Mouse (Mus musculus): ENCODE data around the gene Gm4307.
"Not testable (repeated sequence)": the region's sequence is repeated elsewhere in the genome, so short reads cannot be mapped to it uniquely, and the experiment has no call there.

Gene Gm4307

DNA sequence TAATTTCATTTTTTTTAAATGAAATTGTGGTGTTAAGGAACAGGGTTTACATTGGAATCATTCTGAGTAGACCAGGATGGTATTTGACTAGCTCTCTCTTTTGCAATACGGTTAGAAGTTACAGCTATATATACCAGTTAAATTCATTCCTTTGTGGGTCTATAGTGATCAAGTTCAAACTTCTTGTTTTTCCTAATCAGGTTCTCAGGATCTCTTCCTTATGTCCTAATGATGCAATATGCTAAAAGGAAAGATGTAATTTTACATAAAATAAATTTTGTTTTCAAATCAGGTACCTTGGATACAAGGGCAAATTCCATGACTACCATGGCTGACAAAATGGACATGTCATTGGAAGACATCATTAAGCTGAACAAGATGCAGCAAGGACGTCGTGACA is at the start of gene Gm4307:
Gm4307 (plus strand) TSS at position 301 of the 400 bp plus-strand sequence.
- not testable (repeated sequence) for DNase-seq

DNA sequence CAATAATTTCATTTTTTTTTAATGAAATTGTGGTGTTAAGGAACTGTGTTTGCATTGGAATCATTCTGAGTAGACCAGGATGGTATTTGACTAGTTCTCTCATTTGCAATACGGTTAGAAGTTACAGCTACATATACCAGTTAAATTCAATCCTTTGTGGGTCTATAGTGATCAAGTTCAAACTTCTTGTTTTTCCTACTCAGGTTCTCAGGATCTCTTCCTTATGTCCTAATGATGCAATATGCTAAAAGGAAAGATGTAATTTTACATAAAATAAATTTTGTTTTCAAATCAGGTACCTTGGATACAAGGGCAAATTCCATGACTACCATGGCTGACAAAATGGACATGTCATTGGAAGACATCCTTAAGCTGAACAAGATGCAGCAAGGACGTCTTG is 25.8 kb upstream of the Gm4307 start, which contains the start of gene Gm4301:
Gm4301 (plus strand) TSS at position 301 of the 400 bp plus-strand sequence.
- DNase-seq: not testable (repeated sequence)

DNA sequence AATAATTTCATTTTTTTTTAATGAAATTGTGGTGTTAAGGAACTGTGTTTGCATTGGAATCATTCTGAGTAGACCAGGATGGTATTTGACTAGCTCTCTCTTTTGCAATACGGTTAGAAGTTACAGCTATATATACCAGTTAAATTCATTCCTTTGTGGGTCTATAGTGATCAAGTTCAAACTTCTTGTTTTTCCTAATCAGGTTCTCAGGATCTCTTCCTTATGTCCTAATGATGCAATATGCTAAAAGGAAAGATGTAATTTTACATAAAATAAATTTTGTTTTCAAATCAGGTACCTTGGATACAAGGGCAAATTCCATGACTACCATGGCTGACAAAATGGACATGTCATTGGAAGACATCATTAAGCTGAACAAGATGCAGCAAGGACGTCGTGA is 20.6 kb upstream of the Gm4307 start, which contains the start of gene Gm4302:
Gm4302 (plus strand) TSS at position 301 of the 400 bp plus-strand sequence.
- not testable (repeated sequence) for DNase-seq

DNA sequence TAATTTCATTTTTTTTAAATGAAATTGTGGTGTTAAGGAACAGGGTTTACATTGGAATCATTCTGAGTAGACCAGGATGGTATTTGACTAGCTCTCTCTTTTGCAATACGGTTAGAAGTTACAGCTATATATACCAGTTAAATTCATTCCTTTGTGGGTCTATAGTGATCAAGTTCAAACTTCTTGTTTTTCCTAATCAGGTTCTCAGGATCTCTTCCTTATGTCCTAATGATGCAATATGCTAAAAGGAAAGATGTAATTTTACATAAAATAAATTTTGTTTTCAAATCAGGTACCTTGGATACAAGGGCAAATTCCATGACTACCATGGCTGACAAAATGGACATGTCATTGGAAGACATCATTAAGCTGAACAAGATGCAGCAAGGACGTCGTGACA is 15.5 kb upstream of the Gm4307 start, which contains the start of gene Gm4303:
Gm4303 (plus strand) TSS at position 301 of the 400 bp plus-strand sequence.
- DNase-seq: not testable (repeated sequence)

DNA sequence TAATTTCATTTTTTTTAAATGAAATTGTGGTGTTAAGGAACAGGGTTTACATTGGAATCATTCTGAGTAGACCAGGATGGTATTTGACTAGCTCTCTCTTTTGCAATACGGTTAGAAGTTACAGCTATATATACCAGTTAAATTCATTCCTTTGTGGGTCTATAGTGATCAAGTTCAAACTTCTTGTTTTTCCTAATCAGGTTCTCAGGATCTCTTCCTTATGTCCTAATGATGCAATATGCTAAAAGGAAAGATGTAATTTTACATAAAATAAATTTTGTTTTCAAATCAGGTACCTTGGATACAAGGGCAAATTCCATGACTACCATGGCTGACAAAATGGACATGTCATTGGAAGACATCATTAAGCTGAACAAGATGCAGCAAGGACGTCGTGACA is 10.3 kb upstream of the Gm4307 start, which contains the start of gene Gm4305:
Gm4305 (plus strand) TSS at position 301 of the 400 bp plus-strand sequence.
- not testable (repeated sequence) for DNase-seq

DNA sequence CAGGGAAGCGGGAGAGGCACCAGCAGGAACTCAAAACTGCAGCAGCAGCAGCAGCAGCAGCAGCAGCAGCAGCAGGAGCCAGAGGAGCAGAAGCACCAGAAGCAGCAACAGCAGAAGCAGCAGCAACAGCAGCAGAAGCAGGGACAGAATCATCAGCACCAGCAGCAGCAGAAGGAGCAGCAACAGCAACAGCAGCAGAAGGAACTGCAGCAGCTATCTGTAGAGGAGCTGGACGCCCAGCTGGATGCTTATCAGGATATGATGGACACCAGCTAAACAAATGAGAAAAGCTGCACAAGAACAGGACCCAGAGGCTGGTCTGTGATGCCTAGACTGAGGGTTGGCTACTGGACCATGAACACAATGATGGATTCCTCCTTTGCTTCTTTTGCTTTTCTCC is 4.3 kb upstream of the Gm4307 start:
- peak; percentile 1 for DNase-seq

DNA sequence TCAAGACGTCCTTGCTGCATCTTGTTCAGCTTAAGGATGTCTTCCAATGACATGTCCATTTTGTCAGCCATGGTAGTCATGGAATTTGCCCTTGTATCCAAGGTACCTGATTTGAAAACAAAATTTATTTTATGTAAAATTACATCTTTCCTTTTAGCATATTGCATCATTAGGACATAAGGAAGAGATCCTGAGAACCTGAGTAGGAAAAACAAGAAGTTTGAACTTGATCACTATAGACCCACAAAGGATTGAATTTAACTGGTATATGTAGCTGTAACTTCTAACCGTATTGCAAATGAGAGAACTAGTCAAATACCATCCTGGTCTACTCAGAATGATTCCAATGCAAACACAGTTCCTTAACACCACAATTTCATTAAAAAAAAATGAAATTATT is 21.3 kb downstream of the Gm4307 start, which contains the start of gene Gm4312:
Gm4312 (minus strand) TSS at position 101 of the 400 bp plus-strand sequence.
- not testable (repeated sequence) for DNase-seq

DNA sequence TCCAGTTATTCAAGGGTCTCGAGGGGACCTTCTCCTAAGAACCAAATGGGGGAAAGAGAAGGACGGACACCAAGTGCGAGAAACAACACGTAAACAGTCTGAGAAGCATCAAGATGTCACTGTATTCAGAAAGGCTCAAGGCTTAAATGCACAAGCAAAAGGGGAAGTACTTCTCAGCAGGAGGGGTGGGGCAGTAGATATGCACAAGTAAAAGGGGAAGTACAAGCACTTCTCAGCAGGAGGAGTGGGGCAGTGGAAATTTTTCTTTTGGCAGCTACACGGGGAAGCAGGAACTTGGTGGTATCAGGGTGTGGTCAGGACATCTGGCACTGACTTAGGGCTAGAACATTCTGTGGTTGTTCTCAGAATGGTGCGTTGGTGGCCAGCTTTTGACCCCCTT is 41.2 kb downstream of the Gm4307 start:
- not testable (repeated sequence) for DNase-seq
